Mouse (Mus musculus): Measurements from ENCODE around the gene Kctd8.

DNA sequence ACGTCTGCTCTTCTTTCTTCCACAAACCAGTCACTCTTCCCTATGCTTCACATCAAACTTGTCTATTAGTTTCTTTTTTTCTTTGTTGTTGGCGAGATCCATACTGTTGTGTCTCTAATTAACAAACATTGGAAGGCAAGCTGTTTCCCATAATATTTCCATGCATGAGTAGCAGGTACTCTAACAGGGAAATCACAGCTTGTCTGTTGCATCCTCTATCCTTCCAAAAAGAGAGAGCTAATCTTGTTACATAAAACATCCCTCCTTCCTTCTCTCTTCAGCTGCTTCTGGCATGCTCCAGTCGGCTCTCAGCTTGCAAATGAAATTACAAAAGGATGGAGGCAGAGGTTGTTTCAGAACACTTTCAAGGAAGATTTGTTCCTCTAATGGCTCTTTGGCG, 107.9 kb downstream of the Kctd8 start:
- TF ChIP-seq CTCF (IDR thresholded peaks at IDR 0.05; ENCODE audit: low read depth) (no peak), EP300 (optimal IDR thresholded peaks at IDR 0.05) (no peak)

Measured in stomach, postnatal 0 days (tissue).